Mouse (Mus musculus) midbrain, embryonic 12.5 days (tissue): ENCODE results near the gene Wdr83os. TPM values are rescaled to one million over a fixed set of nuclear protein-coding genes. Genes with fewer than 3 reads are reported as not detected.
A peak's percentile ranks its signal among the peaks of the same experiment; 100 is the strongest.
"Not testable (repeated sequence)": the region's sequence is repeated elsewhere in the genome, so short reads cannot be mapped to it uniquely, and the experiment has no call there.

Experiments
- ATAC-seq: fragments of 200-750 bp; cut with Nextera tagmentation; 2 replicates; pipeline ENCODE4 v1.8.0; 2017; ENCODE audit warnings: low read depth, moderate TSS enrichment, moderate library complexity; ENCODE audit not compliant: low FRiP score
- H3K27ac ChIP-seq: fragments of 300-500 bp; sonication (generic); replicated peaks from 2 replicates; pipeline ENCODE4 v1.5.1; 2016; ENCODE audit warnings: mild to moderate bottlenecking
- H3K27me3 ChIP-seq: fragments of 300-500 bp; sonication (generic); 2 replicates; pipeline ENCODE4 v1.6.1; 2016; ENCODE audit warnings: mild to moderate bottlenecking
- H3K36me3 ChIP-seq: fragments of 300-500 bp; sonication (generic); 2 replicates; pipeline ENCODE4 v1.6.1; 2016
- H3K4me1 ChIP-seq: fragments of 300-500 bp; sonication (generic); 2 replicates; pipeline ENCODE4 v1.6.1; 2016
- H3K4me2 ChIP-seq: fragments of 300-500 bp; sonication (generic); replicated peaks from 2 replicates; pipeline ENCODE4 v1.6.1; 2016; ENCODE audit warnings: mild to moderate bottlenecking, moderate library complexity
- H3K4me3 ChIP-seq: fragments of 300-500 bp; sonication (generic); 2 replicates; pipeline ENCODE4 v1.5.1; 2016; ENCODE audit warnings: mild to moderate bottlenecking
- H3K9ac ChIP-seq: fragments of 300-500 bp; sonication (generic); replicated peaks from 2 replicates; pipeline ENCODE4 v1.6.1; 2016; ENCODE audit warnings: mild to moderate bottlenecking, moderate library complexity
- H3K9me3 ChIP-seq: fragments of 300-500 bp; sonication (generic); 2 replicates; pipeline ENCODE4 v1.6.1; 2016; ENCODE audit warnings: mild to moderate bottlenecking
- WGBS: fragments of 180-500 bp; shearing (Covaris S2); methylation state at CpG from one replicate; pipeline ENCODE4 v1.1.7; 2016; 5-methylcytosine and 5-hydroxymethylcytosine counted together
- polyA plus RNA-seq: library from polyadenylated mRNA; unstranded; fragments of >200 nt; fragmentation: Nextera tagmentation; extraction: Ambion mirVana; gene quantifications from 2 replicates; pipeline ENCODE4 v1.2.1, GENCODE M21; 2016

The Wdr83os gene
- polyA plus RNA-seq, 1 experiment from 2014 or later, result 114 TPM

GRCm38 (mm10) chr8:85095051-85095450, 14.5 kb downstream of the Wdr83os start:
- H3K4me3 ChIP-seq, result no peak overlapping the region
- H3K36me3 ChIP-seq, result peaks cover 71% of the 10 kb centered on the region
- H3K9me3 ChIP-seq, result no peaks in the 10 kb centered on the region
- no peak overlapping the region for H3K9ac ChIP-seq
- no peak for ATAC-seq
- WGBS, result 94% methylated on average over 13 of the region's 13 CpGs
- H3K27me3 ChIP-seq, result no peaks in the 10 kb centered on the region
- no peaks in the 10 kb centered on the region for H3K4me1 ChIP-seq
- H3K27ac ChIP-seq, result no peak overlapping the region
- no peak overlapping the region for H3K4me2 ChIP-seq

- no peaks in the 10 kb centered on the region for H3K27me3 ChIP-seq
- no peak overlapping the region for H3K4me3 ChIP-seq
- H3K4me1 ChIP-seq, result no peaks in the 10 kb centered on the region
- 93% methylated on average over 7 of the region's 7 CpGs for WGBS
- H3K36me3 ChIP-seq, result peaks cover 71% of the 10 kb centered on the region
- no peak overlapping the region for H3K4me2 ChIP-seq
- H3K9me3 ChIP-seq, result no peaks in the 10 kb centered on the region
- no peak for ATAC-seq
- no peak overlapping the region for H3K9ac ChIP-seq
- no peak overlapping the region for H3K27ac ChIP-seq
Observed at GRCm38 (mm10) chr8:85095566-85095965, 15.0 kb downstream of the Wdr83os start.

GRCm38 (mm10) chr8:85096196-85096595, 15.7 kb downstream of the Wdr83os start:
- Histone ChIP-seq H3K9me3 (no peaks in the 10 kb centered on the region), H3K4me3 (no peak overlapping the region), H3K27ac (no peak overlapping the region), H3K9ac (no peak overlapping the region), H3K36me3 (peaks cover 66% of the 10 kb centered on the region), H3K4me1 (no peaks in the 10 kb centered on the region), H3K27me3 (no peaks in the 10 kb centered on the region), H3K4me2 (no peak overlapping the region)
- no peak for ATAC-seq
- 94% methylated on average over 16 of the region's 16 CpGs for WGBS

GRCm38 (mm10) chr8:85096850-85097249, 16.3 kb downstream of the Wdr83os start:
- Histone ChIP-seq H3K27me3 (no peaks in the 10 kb centered on the region), H3K36me3 (peaks cover 66% of the 10 kb centered on the region), H3K9ac (no peak overlapping the region), H3K4me1 (no peaks in the 10 kb centered on the region), H3K4me2 (no peak overlapping the region), H3K27ac (no peak overlapping the region), H3K4me3 (no peak overlapping the region), H3K9me3 (no peaks in the 10 kb centered on the region)
- 85% methylated on average over 4 of the region's 4 CpGs for whole genome bisulfite sequencing
- ATAC-seq, result no peak

- H3K4me2 ChIP-seq, result no peak overlapping the region
- H3K27me3 ChIP-seq, result no peaks in the 10 kb centered on the region
- WGBS, result 88% methylated on average over 4 of the region's 4 CpGs
- no peak for ATAC-seq
- no peak overlapping the region for H3K9ac ChIP-seq
- H3K4me3 ChIP-seq, result no peak overlapping the region
- H3K27ac ChIP-seq, result no peak overlapping the region
- no peaks in the 10 kb centered on the region for H3K4me1 ChIP-seq
- peaks cover 36% of the 10 kb centered on the region for H3K36me3 ChIP-seq
- H3K9me3 ChIP-seq, result no peaks in the 10 kb centered on the region
Observed at GRCm38 (mm10) chr8:85100076-85100665, 19.6 kb downstream of the Wdr83os start.

GRCm38 (mm10) chr8:85113241-85113640, 32.7 kb downstream of the Wdr83os start:
- no peaks in the 10 kb centered on the region for H3K9me3 ChIP-seq
- H3K36me3 ChIP-seq, result peaks cover 20% of the 10 kb centered on the region
- no peak overlapping the region for H3K4me2 ChIP-seq
- no peaks in the 10 kb centered on the region for H3K4me1 ChIP-seq
- 92% methylated on average over 10 of the region's 10 CpGs for WGBS
- H3K27ac ChIP-seq, result no peak overlapping the region
- no peak for ATAC-seq
- no peak overlapping the region for H3K9ac ChIP-seq
- H3K4me3 ChIP-seq, result no peak overlapping the region
- no peaks in the 10 kb centered on the region for H3K27me3 ChIP-seq

- no peak overlapping the region for H3K9ac ChIP-seq
- ATAC-seq, result no peak
- no peak overlapping the region for H3K4me3 ChIP-seq
- H3K36me3 ChIP-seq, result peaks cover 9% of the 10 kb centered on the region
- H3K27me3 ChIP-seq, result no peaks in the 10 kb centered on the region
- WGBS, result 72% methylated on average over 4 of the region's 4 CpGs
- H3K9me3 ChIP-seq, result no peaks in the 10 kb centered on the region
- peaks cover 3% of the 10 kb centered on the region; the same call in 1 of the 2 replicates for H3K4me1 ChIP-seq
- no peak overlapping the region for H3K4me2 ChIP-seq
- H3K27ac ChIP-seq, result no peak overlapping the region
Observed at GRCm38 (mm10) chr8:85115501-85115900, 35.0 kb downstream of the Wdr83os start.

GRCm38 (mm10) chr8:85116984-85117383, 36.4 kb downstream of the Wdr83os start:
- H3K4me2 ChIP-seq, result no peak overlapping the region
- no peak overlapping the region for H3K9ac ChIP-seq
- no peaks in the 10 kb centered on the region for H3K36me3 ChIP-seq
- 94% methylated on average over 7 of the region's 7 CpGs for WGBS
- H3K9me3 ChIP-seq, result no peaks in the 10 kb centered on the region
- no peaks in the 10 kb centered on the region for H3K27me3 ChIP-seq
- no peak overlapping the region for H3K4me3 ChIP-seq
- H3K4me1 ChIP-seq, result peaks cover 3% of the 10 kb centered on the region; the same call in 1 of the 2 replicates
- H3K27ac ChIP-seq, result no peak overlapping the region
- ATAC-seq, result no peak

GRCm38 (mm10) chr8:85119052-85119981, 38.8 kb downstream of the Wdr83os start:
- peaks cover 3% of the 10 kb centered on the region; the same call in 1 of the 2 replicates for H3K4me1 ChIP-seq
- H3K9ac ChIP-seq, result peak overlapping the region; percentile 49
- WGBS, result 8% methylated on average over 37 of the region's 37 CpGs
- H3K27me3 ChIP-seq, result no peaks in the 10 kb centered on the region
- H3K9me3 ChIP-seq, result no peaks in the 10 kb centered on the region
- H3K4me2 ChIP-seq, result peak overlapping the region; percentile 69
- peak overlapping the region; percentile 52 for H3K4me3 ChIP-seq
- 0 out of 2 replicates have a peak overlapping the region, but pooled peaks have one; percentile 1 for H3K27ac ChIP-seq
- peak; percentile 73; the same call in 1 of the 2 replicates for ATAC-seq
- H3K36me3 ChIP-seq, result no peaks in the 10 kb centered on the region

GRCm38 (mm10) chr8:85120251-85120650, 39.7 kb downstream of the Wdr83os start:
- not testable (repeated sequence) for H3K27me3 ChIP-seq, ATAC-seq, H3K4me3 ChIP-seq

GRCm38 (mm10) chr8:85122995-85123394, 42.5 kb downstream of the Wdr83os start, which contains the start of gene Zfp791:
Gene Zfp791, minus strand, starts transcription at chr8:85123095.
- peaks cover 3% of the 10 kb centered on the region; the same call in 1 of the 2 replicates for H3K4me1 ChIP-seq

More at GRCm38 (mm10) chr8:85120251-85120650, 39.7 kb downstream of the Wdr83os start:
- WGBS, result 82% methylated on average over 5 of the region's 5 CpGs
- H3K4me1 ChIP-seq, H3K9me3 ChIP-seq, H3K27ac ChIP-seq, H3K36me3 ChIP-seq, H3K4me2 ChIP-seq, H3K9ac ChIP-seq: not testable (repeated sequence)

GRCm38 (mm10) chr8:85123691-85124090, 43.2 kb downstream of the Wdr83os start:
- Histone ChIP-seq H3K27ac (no peak overlapping the region), H3K9ac (no peak overlapping the region), H3K4me3 (no peak overlapping the region), H3K36me3 (no peaks in the 10 kb centered on the region), H3K4me1 (peaks cover 3% of the 10 kb centered on the region; the same call in 1 of the 2 replicates), H3K4me2 (no peak overlapping the region), H3K27me3 (no peaks in the 10 kb centered on the region), H3K9me3 (no peaks in the 10 kb centered on the region)
- ATAC-seq, result no peak
- WGBS, result 92% methylated on average over 8 of the region's 8 CpGs

More at GRCm38 (mm10) chr8:85122995-85123394, 42.5 kb downstream of the Wdr83os start, which contains the start of gene Zfp791:
- Histone ChIP-seq H3K36me3 (no peaks in the 10 kb centered on the region), H3K9ac (no peak within 1 kb of the TSS), H3K27ac (no peak within 1 kb of the TSS), H3K4me2 (no peak within 1 kb of the TSS), H3K9me3 (no peaks in the 10 kb centered on the region), H3K27me3 (no peaks in the 10 kb centered on the region), H3K4me3 (no peak within 1 kb of the TSS)
- ATAC-seq, result no peak
- 81% methylated on average over 3 of the region's 3 CpGs for WGBS
